Mouse (Mus musculus) frontal cortex, postnatal 36 days (tissue): ENCODE results near the gene Adk.

Experiments used
- DNase-seq, 2 experiments: peaks; one replicate each; pipeline ENCODE4 v3.0.0; 2022; ENCODE audit warnings: low spot score in 2 of 2

Gene Adk

GRCm38 (mm10) chr14:21100876-21101275 lies 48.5 kb downstream of the Adk start:
- DNase-seq = no peak

DNA sequence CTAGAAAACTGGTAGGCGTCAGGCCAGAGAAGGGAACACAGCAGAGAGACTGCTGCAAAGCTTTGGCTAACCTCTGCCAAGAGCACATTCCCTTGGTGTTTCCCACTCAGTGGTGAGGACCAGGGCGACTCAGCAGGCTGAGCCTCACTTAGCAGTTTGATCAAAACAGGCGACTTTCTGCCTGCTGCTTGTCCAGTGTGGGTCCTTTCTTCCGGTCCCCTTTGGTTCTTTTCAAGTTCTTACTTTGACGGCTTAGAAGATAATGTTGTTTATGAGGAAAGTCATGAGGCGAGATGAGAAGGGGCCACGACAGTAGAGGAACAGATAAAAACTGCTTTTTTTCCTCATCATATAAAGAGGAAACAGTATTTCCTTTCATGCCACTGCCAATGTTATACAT lies 49.2 kb downstream of the Adk start:
- DNase-seq = no peak

DNA sequence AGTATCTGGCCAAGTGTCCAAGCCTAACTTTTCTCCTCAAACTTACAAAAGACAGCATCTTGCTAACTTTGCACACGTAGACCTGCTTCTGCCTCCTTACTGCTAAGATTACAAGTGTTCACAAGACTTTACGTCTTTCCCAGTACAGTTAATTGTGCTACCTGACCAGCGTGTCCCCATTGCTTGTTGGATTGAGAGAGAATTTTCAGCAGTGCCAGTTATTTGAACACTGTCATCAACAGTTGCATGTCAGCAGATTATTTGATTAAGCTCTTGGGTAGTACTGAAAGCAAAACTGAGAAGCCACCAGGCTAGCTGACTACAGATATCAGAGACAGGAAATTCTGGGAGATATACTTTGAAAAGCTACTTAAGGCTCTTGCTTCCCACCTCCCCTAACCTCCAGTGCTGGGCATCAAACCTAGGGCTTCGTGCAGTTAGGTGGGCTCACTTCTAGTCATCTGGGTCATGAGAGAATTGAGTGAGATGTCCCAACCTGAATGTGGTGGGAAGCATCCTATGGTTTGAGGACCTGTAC lies 50.4 kb downstream of the Adk start:
- no peak for DNase-seq

DNA sequence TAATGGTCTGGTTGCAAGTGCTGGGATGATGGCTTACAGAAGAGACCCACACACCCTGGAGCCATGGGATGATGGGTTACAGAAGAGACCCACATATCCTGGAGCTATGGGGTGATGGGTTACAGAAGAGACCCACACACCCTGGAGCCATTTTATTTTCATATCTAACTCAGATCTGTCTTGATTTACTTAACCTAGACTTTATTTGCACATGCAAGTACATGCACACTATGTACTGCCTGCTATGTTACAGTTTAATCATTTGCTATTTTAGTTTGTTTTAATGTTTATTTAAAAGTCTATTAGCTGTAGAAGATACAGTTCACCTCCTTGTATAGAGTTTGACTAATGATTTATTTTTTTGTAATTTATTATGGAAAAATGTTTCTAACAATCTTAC lies 52.7 kb downstream of the Adk start:
- DNase-seq = no peak

DNA sequence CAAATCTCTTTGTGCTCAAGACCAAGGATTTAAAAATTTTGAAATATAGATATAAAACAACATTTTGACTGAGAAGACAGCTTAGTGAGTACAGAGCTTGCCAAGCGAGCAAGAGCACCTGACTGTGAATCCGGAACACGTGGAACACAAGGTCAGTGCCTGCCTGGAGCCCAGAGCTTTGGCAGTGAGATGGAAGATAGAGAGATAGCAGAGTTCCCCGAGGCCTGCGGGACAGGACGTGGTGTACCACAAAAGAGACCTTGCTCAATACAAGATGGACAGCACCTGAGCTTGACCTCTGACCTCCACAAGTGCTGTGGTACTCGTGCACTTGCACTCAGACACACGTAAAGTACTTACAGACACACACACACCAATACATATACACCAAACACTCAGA lies 54.2 kb downstream of the Adk start:
- DNase-seq = no peak

GRCm38 (mm10) chr14:21107551-21107950 lies 55.2 kb downstream of the Adk start:
- no peak for DNase-seq

DNA sequence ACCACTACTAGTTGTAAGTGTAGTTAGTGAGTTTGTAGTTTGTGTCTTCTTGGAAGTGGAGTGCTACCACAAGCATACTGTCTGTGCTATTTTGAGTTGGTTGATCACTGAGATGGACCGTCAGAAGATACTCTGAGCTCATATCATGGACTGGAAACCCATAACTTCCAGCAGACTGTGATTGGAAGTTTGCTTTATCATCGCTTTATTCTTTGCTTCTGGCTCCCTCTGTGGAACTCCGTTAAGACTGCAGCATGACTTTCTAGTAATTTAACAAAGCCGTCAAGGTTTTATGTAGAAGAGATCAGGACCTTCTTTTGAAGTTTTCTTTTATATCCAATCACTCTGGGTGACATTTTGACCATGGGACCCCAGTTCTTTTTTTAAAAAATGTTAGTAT lies 58.1 kb downstream of the Adk start:
- no peak for DNase-seq

GRCm38 (mm10) chr14:21111500-21111899 lies 59.1 kb downstream of the Adk start:
- no peak for DNase-seq

DNA sequence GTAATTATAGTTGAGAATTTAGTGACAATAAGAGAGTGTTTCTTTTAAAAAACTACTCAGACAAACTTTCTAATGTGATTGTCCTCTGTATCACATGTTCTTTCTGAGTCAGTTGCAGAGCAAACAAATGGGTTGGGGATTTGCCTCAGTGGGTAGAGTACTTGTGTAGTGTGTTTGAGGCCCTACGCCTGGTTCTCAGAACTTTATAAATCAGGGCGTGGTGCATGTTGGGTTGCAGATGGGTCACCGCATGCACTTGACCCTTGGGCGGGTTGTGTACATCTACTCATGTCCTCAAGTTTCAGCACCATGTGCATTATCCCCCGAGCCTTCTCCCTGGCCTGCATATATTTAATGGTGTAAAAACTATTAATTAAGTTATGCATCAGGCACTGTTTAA lies 59.8 kb downstream of the Adk start:
- no peak for DNase-seq

- DNase-seq = no peak
These were observed 60.4 kb downstream of the Adk start for GRCm38 (mm10) chr14:21112742-21113141.

GRCm38 (mm10) chr14:21114339-21114738 lies 62.0 kb downstream of the Adk start:
- DNase-seq = no peak

DNA sequence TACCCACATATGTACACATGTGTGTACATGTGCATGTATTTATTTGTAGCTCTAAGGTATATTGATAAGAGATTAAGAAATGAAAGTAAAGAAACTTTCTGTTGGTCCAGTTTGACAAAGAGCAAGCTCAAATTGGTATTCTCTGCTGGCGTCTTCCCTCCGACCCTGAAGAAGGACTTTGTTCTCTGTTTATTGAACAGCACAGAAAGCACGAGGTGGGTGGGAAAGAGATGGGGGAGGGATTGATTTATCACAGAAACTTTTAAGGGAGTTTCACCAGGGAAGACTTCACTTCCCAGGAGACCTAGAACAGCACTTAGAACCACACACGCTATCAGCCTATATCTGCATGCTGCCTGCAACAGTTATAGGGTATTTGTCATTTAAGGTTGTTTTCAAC lies 62.9 kb downstream of the Adk start:
- no peak for DNase-seq

GRCm38 (mm10) chr14:21115888-21116460 lies 63.6 kb downstream of the Adk start:
- peak; percentile 21 to 27 for DNase-seq

DNA sequence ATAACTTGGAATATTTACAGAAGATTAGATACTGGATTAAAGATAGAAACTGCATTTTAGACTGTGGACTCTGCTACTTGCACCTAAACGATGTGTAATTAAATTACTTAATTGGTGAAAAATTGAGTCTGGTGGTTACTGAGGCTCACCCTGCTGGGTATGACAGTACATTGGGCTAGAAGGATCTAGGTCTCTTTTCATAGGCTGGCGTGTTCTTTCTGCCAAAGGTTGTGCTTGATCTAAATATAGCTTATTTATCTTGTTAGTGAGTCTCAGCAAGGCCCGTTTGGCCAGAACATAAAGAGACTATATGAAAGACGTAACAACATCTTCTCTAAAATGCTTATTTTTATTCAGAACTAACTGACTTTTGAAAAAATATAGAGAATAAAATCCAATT lies 65.7 kb downstream of the Adk start:
- no peak for DNase-seq

DNA sequence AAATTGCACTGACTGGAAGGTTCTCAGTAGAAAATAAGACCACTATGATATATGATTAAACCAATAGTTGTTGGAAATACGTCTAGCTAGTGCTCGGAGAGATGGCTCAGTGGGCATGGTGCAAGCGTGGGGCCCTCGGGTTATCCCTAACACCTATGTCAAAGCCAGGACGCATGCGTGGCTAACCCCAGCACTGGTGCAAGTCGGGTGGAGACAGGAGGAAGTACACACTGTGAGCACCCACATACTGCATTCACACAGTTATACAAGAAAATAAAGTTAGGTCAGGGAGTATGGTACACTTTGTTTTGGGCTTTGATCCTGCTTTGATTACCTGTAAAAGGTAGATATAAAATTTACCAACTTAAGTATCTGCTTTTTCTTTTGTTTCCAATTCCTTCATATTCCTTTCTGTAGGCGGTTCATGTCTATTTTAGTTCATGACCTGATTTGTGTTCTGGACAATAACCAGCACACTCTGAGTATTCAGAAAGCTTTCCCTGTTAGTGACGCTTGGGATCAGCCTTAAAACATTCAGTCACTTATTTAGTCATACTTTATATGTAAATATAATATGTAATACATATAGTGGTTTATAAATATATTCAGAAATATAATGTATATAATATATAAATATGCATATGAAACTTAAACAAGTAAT lies 67.4 kb downstream of the Adk start:
- no peak for DNase-seq

GRCm38 (mm10) chr14:21120473-21120872 lies 68.1 kb downstream of the Adk start:
- peak in 1 of 2 experiments; percentile 42 for DNase-seq

DNA sequence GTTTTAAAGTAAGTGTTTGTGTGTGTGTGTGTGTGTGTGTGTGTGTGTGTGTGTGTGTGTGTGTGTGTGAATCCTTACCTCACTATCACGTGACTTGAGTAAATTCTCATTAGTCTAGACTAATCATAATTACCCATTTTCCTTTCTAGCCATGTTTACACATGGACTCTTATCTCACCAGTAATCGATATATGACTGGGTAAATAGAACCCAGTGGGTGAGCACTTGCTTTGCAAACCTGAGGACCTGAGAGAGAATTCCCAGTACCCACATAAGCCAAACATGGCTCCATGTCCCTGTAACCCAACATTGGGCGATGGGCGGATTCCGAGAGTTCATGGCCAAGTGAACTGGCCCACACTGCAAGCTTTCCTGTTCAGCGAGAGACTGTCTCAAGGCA lies 74.8 kb downstream of the Adk start:
- DNase-seq = no peak

DNA sequence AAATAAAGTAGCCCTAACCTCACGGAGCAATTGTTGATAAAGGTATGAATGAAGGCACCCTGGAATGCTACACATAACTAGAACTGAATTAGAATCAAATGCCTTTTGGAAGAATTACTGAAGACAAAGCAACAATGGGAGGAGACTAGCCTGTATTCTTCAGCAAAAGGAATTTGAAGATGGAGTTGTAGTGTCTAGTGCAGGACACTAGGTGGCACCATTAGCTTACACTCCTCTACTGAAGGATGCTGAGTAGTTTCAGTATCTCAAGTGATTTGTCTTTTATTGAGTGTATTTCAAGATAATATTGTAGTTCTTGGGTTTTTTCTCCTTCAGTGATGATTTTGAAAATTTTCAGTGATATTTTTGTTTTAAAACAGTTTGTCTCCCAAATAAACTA lies 84.5 kb downstream of the Adk start:
- peak; percentile 56 to 87 for DNase-seq

- DNase-seq = no peak
These were observed 90.2 kb downstream of the Adk start for GRCm38 (mm10) chr14:21142603-21143002.

GRCm38 (mm10) chr14:21143406-21144115 lies 91.2 kb downstream of the Adk start:
- DNase-seq = no peak

- no peak for DNase-seq
These were observed 94.8 kb downstream of the Adk start for GRCm38 (mm10) chr14:21147171-21147570.

DNA sequence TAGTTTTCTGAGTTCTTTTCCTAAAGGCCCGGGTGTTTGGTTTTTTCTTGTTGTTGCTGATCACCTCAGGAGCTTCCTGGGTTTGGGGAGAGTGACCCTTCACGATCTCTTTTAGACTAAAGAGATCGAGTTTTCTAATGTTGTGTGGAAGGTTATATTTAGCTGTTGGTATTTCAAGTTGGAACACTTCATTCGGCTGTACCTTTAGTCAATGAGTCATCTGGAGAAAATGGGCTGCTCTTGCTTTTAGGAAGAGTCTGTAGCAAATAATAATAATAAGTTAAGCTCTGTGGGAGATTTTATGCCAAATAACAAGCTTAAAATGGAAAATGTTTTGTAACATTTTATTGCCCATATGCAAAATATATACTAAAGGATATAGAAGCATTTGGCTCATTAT lies 97.9 kb downstream of the Adk start:
- no peak for DNase-seq

- no peak for DNase-seq
These were observed 99.7 kb downstream of the Adk start for GRCm38 (mm10) chr14:21152055-21152454.
